Mouse (Mus musculus) liver, embryonic 14.5 days (tissue): ENCODE results near the gene Clec18a. TPM values are rescaled to one million over a fixed set of nuclear protein-coding genes. Genes with fewer than 3 reads are reported as not detected.
A peak's percentile ranks its signal among the peaks of the same experiment; 100 is the strongest.

Experiments used
- ATAC-seq: fragments of 200-750 bp; cut with Nextera tagmentation; 2 replicates; pipeline ENCODE4 v1.8.0; 2017; ENCODE audit warnings: moderate number of reproducible peaks, mild to moderate bottlenecking, moderate library complexity; ENCODE audit not compliant: insufficient read depth
- DNase-seq, 3 experiments: peaks; one replicate each; pipeline ENCODE4 v3.0.0-alpha.2; 2012 to 2013; ENCODE audit warnings: low read depth in 3 of 3, low spot score in 3 of 3
- H3K27ac ChIP-seq: fragments of 300-500 bp; sonication (generic); 2 replicates; pipeline ENCODE4 v1.5.1; 2014; ENCODE audit warnings: moderate library complexity, mild to moderate bottlenecking, control low read depth, inconsistent platforms
- H3K27me3 ChIP-seq: fragments of 300-500 bp; sonication (generic); 2 replicates; pipeline ENCODE4 v1.6.1; 2014; ENCODE audit warnings: mild to moderate bottlenecking, low read length, moderate library complexity; ENCODE audit not compliant: control insufficient read depth, insufficient read depth
- H3K36me3 ChIP-seq: fragments of 300-500 bp; sonication (generic); replicated peaks from 2 replicates; pipeline ENCODE4 v1.6.1; 2014; ENCODE audit warnings: low read depth; ENCODE audit not compliant: control insufficient read depth, insufficient read depth
- H3K4me1 ChIP-seq, 2 experiments: fragments of 200-500 bp in 1 of 2; fragments of 300-500 bp in 1 of 2; sonication (generic) in 1 of 2; replicated peaks; 2 replicates each; pipeline ENCODE4 v1.6.1; 2012 to 2014; ENCODE audit warnings: antibody characterized with exemption in 1 of 2, inconsistent platforms in 1 of 2, low read length in 1 of 2; ENCODE audit not compliant: control insufficient read depth in 2 of 2, insufficient read depth in 2 of 2
- H3K4me2 ChIP-seq: fragments of 300-500 bp; sonication (generic); 2 replicates; pipeline ENCODE4 v1.6.1; 2014; ENCODE audit warnings: low read depth, mild to moderate bottlenecking, control low read depth, moderate library complexity
- H3K4me3 ChIP-seq, 2 experiments: fragments of 200-500 bp in 1 of 2; fragments of 300-500 bp in 1 of 2; sonication (generic) in 1 of 2; 2 replicates each; pipeline ENCODE4 v1.5.1; 2012 to 2014; ENCODE audit warnings: low read depth in 2 of 2, low read length in 2 of 2, mild to moderate bottlenecking in 2 of 2, control low read depth in 1 of 2, inconsistent platforms in 1 of 2, moderate library complexity in 1 of 2; ENCODE audit not compliant: insufficient read depth in 1 of 2
- H3K9ac ChIP-seq: fragments of 300-500 bp; sonication (generic); replicated peaks from 2 replicates; pipeline ENCODE4 v1.6.1; 2014; ENCODE audit warnings: mild to moderate bottlenecking, control low read depth, moderate library complexity
- H3K9me3 ChIP-seq: fragments of 300-500 bp; sonication (generic); 2 replicates; pipeline ENCODE4 v1.6.1; 2016; ENCODE audit warnings: low read length, mixed read lengths; ENCODE audit not compliant: control insufficient read depth
- CTCF ChIP-seq: IDR thresholded peaks from 2 replicates; pipeline ENCODE4 v1.5.1; 2016; ENCODE audit warnings: antibody characterized with exemption, low read depth, control low read depth
- EP300 ChIP-seq: IDR thresholded peaks from 2 replicates; pipeline ENCODE4 v1.6.1; 2016; ENCODE audit warnings: antibody characterized with exemption, low read depth
- WGBS: fragments of 180-500 bp; shearing (Covaris S2); extraction: QIAGEN DNeasy Blood & Tissue Kit; methylation state at CpG from one replicate; pipeline ENCODE4 v1.1.7; 2014; ENCODE audit not compliant: insufficient replicate concordance; 5-methylcytosine and 5-hydroxymethylcytosine counted together
- polyA plus RNA-seq, 2 experiments: library from polyadenylated mRNA; depleted of rRNA in 1 of 2; stranded (reverse) in 1 of 2; unstranded in 1 of 2; fragments of >200 nt; fragmentation: Nextera tagmentation in 1 of 2; extraction: Ambion mirVana in 1 of 2; gene quantifications; 2 replicates each; pipeline versions ENCODE4 v1.2.1 to v1.2.3; 2012 to 2014

Clec18a gene
- polyA plus RNA-seq, 2 experiments, result not detected

- H3K4me2 ChIP-seq, result peak overlapping the region; percentile 93
- H3K27ac ChIP-seq, result no peak overlapping the region
- H3K9me3 ChIP-seq, result no peaks in the 10 kb centered on the region
- ATAC-seq, result no peak
- TF ChIP-seq EP300 (no peak), CTCF (no peak)
- H3K27me3 ChIP-seq, result no peaks in the 10 kb centered on the region; the same call in 1 of the 2 replicates
- no peak overlapping the region for H3K9ac ChIP-seq
- H3K4me1 ChIP-seq, result peaks cover 14 to 16% of the 10 kb centered on the region in 2 experiments
- no peak overlapping the region for H3K4me3 ChIP-seq
- WGBS, result 48% methylated on average over 2 of the region's 2 CpGs
- no peak for DNase-seq
- no peaks in the 10 kb centered on the region for H3K36me3 ChIP-seq
Observed at GRCm38 (mm10) chr8:111062893-111063292, 29.3 kb downstream of the Clec18a start.

DNA sequence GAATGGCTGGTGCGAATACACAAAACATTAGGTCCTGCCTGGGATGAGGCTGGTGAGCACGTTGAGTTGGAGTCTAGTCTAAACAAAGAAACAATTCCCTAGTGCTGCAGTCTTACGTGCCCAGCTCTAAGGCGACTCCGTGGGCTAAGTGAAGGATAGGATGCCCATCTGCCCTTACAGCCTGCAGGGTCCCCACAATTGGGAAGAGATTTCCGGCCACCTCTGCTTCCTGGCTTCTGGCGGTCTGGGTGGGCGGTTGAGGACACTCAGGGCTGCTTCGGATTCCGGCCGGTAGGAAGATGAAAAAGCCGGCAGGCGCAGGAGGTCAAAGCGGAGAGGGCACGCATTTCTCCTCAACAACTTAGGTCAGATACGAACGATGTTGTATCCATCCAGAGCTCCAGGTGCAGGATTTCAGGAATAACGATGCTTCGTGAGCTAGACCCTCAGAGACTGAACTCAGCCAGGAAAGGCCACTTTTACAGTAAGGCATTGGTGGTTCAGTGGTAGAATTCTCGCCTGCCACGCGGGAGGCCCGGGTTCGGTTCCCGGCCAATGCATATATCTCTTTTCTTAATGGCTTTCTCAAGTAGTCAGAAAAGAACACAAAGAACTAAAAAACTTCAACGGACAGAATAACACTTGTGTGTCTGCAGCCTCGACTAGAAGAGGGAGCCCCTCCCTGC lies 30.0 kb downstream of the Clec18a start:
- H3K36me3 ChIP-seq, result peaks cover 4% of the 10 kb centered on the region; the same call in 1 of the 2 replicates
- peak; percentile 89 for ATAC-seq
- H3K9ac ChIP-seq, result peak overlapping the region; percentile 66
- H3K4me1 ChIP-seq, result peaks cover 20 to 21% of the 10 kb centered on the region in 2 experiments
- TF ChIP-seq EP300, result no peak
- TF ChIP-seq CTCF, result no peak
- no peaks in the 10 kb centered on the region; the same call in 1 of the 2 replicates for H3K27me3 ChIP-seq
- under 1% methylated on average over 27 of the region's 27 CpGs for WGBS
- peak; percentile 50 to 62 (median 58) for DNase-seq
- peak overlapping the region; percentile 72 to 85 for H3K4me3 ChIP-seq
- no peak overlapping the region for H3K27ac ChIP-seq
- H3K9me3 ChIP-seq, result no peaks in the 10 kb centered on the region
- peak overlapping the region; percentile 93 for H3K4me2 ChIP-seq

- TF ChIP-seq CTCF (no peak), EP300 (no peak)
- DNase-seq (no peak), ATAC-seq (no peak)
- Histone ChIP-seq H3K36me3 (peaks cover 4% of the 10 kb centered on the region; the same call in 1 of the 2 replicates), H3K27me3 (no peaks in the 10 kb centered on the region; the same call in 1 of the 2 replicates), H3K9ac (peak overlapping the region; percentile 66), H3K9me3 (no peaks in the 10 kb centered on the region), H3K4me2 (peak overlapping the region; percentile 93), H3K4me1 (peaks cover 22% of the 10 kb centered on the region in 2 experiments), H3K27ac (no peak overlapping the region), H3K4me3 (peak overlapping the region; percentile 72 to 85)
- WGBS, result 1% methylated on average over 14 of the region's 14 CpGs
Observed at GRCm38 (mm10) chr8:111061688-111062071, 30.5 kb downstream of the Clec18a start.

GRCm38 (mm10) chr8:111058946-111059572 lies 33.2 kb downstream of the Clec18a start:
- 44% methylated on average over 2 of the region's 2 CpGs for WGBS
- Histone ChIP-seq H3K27me3 (no peaks in the 10 kb centered on the region), H3K4me3 (no peak overlapping the region), H3K4me1 (peaks cover 22 to 29% of the 10 kb centered on the region in 2 experiments), H3K36me3 (peaks cover 22% of the 10 kb centered on the region), H3K27ac (no peak overlapping the region), H3K4me2 (no peak overlapping the region), H3K9me3 (no peaks in the 10 kb centered on the region), H3K9ac (no peak overlapping the region)
- TF ChIP-seq EP300 (no peak), CTCF (no peak)
- no peak for ATAC-seq
- no peak for DNase-seq

DNA sequence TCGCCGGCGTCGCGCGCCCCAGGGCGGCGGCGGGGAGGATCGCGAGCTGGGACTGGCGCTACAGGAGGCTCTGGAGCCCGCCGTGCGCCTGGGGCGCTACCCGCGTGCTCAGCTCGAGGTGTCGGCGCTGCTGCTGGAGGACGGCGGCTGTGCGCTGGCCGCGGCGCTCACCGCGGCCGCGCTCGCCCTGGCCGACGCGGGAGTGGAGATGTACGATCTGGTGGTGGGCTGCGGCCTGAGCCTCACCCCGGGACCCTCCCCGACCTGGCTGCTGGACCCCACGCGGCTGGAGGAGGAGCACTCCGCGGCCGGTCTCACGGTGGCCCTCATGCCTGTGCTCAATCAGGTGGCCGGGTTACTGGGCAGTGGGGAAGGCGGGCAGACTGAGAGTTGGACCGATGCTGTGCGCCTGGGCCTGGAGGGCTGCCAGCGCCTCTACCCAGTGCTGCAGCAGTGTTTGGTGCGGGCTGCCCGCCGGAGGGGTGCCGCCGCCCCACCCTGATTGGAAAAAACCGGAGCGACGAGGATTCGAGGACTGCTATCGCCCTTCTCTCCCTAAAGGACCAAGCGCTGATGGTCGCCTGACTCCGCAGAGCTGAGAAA lies 35.4 kb downstream of the Clec18a start:
- peak overlapping the region; percentile 91 for H3K9ac ChIP-seq
- peak overlapping the region; percentile 78 to 98 for H3K4me3 ChIP-seq
- H3K4me2 ChIP-seq, result peak overlapping the region; percentile 100
- peak overlapping the region; percentile 59 for H3K27ac ChIP-seq
- DNase-seq, result no peak
- peaks cover 45% of the 10 kb centered on the region for H3K36me3 ChIP-seq
- TF ChIP-seq CTCF (no peak), EP300 (no peak)
- peak; percentile 64 for ATAC-seq
- under 1% methylated on average over 50 of the region's 63 CpGs for WGBS
- H3K9me3 ChIP-seq, result no peaks in the 10 kb centered on the region
- peaks cover 19 to 25% of the 10 kb centered on the region in 2 experiments for H3K4me1 ChIP-seq
- no peaks in the 10 kb centered on the region for H3K27me3 ChIP-seq
